Mouse (Mus musculus): ENCODE measurements around the gene Nrl. TPM values are rescaled to one million over a fixed set of nuclear protein-coding genes. Genes with fewer than 3 reads are reported as not detected.

Gene Nrl
- polyA plus RNA-seq, 1 experiment from 2014 or later: not detected

- no peaks in the 10 kb centered on the region for H3K9me3 ChIP-seq (ENCODE audit: control insufficient read depth, low read length)
- H3K36me3 ChIP-seq (ENCODE audit: control insufficient read depth, insufficient read depth, low read length): no peaks in the 10 kb centered on the region
- no peak overlapping the region for H3K9ac ChIP-seq (ENCODE audit: low read length)
- WGBS: 59% methylated on average over 4 of the region's 4 CpGs
- peaks cover 5% of the 10 kb centered on the region; the same call in 1 of the 2 replicates for H3K4me1 ChIP-seq (ENCODE audit: control insufficient read depth, insufficient read depth, low read length)
- no peak for DNase-seq (ENCODE audit: low spot score, missing footprints)
- H3K27ac ChIP-seq (ENCODE audit: low read depth, low read length): no peak overlapping the region
- ATAC-seq (ENCODE audit: low FRiP score): no peak
- no peak overlapping the region for H3K4me2 ChIP-seq
- no peak overlapping the region for H3K4me3 ChIP-seq (ENCODE audit: low read depth, low read length)
- H3K27me3 ChIP-seq (ENCODE audit: control insufficient read depth, insufficient read depth, low read length): peaks cover 4% of the 10 kb centered on the region; the same call in 1 of the 2 replicates
Measured at GRCm38 (mm10) chr14:55519604-55520003, 5.2 kb downstream of the Nrl start.

- Histone ChIP-seq H3K27me3 (ENCODE audit: control insufficient read depth, insufficient read depth, low read length) (peaks cover 4% of the 10 kb centered on the region; the same call in 1 of the 2 replicates), H3K4me1 (ENCODE audit: control insufficient read depth, insufficient read depth, low read length) (peaks cover 5% of the 10 kb centered on the region; the same call in 1 of the 2 replicates), H3K4me2 (no peak overlapping the region), H3K9ac (ENCODE audit: low read length) (no peak overlapping the region), H3K27ac (ENCODE audit: low read depth, low read length) (no peak overlapping the region), H3K4me3 (ENCODE audit: low read depth, low read length) (no peak overlapping the region), H3K36me3 (ENCODE audit: control insufficient read depth, insufficient read depth, low read length) (no peaks in the 10 kb centered on the region), H3K9me3 (ENCODE audit: control insufficient read depth, low read length) (no peaks in the 10 kb centered on the region)
- WGBS: 59% methylated on average over 2 of the region's 2 CpGs
- DNase-seq (ENCODE audit: low spot score, missing footprints) (no peak), ATAC-seq (ENCODE audit: low FRiP score) (peak; percentile 64)
Measured at GRCm38 (mm10) chr14:55518897-55519296, 5.9 kb downstream of the Nrl start.

- ATAC-seq (ENCODE audit: low FRiP score) (no peak), DNase-seq (ENCODE audit: low spot score, missing footprints) (no peak)
- H3K4me1 ChIP-seq (ENCODE audit: control insufficient read depth, insufficient read depth, low read length): peaks cover 5% of the 10 kb centered on the region; the same call in 1 of the 2 replicates
- H3K27me3 ChIP-seq (ENCODE audit: control insufficient read depth, insufficient read depth, low read length): no peaks in the 10 kb centered on the region
- WGBS: 83% methylated on average over 4 of the region's 4 CpGs
- no peak overlapping the region for H3K27ac ChIP-seq (ENCODE audit: low read depth, low read length)
- no peak overlapping the region for H3K4me3 ChIP-seq (ENCODE audit: low read depth, low read length)
- no peaks in the 10 kb centered on the region for H3K9me3 ChIP-seq (ENCODE audit: control insufficient read depth, low read length)
- H3K36me3 ChIP-seq (ENCODE audit: control insufficient read depth, insufficient read depth, low read length): no peaks in the 10 kb centered on the region
- no peak overlapping the region for H3K9ac ChIP-seq (ENCODE audit: low read length)
- no peak overlapping the region for H3K4me2 ChIP-seq
Measured at GRCm38 (mm10) chr14:55515846-55516245, 8.9 kb downstream of the Nrl start.

- H3K4me2 ChIP-seq: no peak overlapping the region
- WGBS: 74% methylated on average over 10 of the region's 10 CpGs
- H3K27me3 ChIP-seq (ENCODE audit: control insufficient read depth, insufficient read depth, low read length): no peaks in the 10 kb centered on the region
- no peak overlapping the region for H3K27ac ChIP-seq (ENCODE audit: low read depth, low read length)
- H3K9ac ChIP-seq (ENCODE audit: low read length): no peak overlapping the region
- no peaks in the 10 kb centered on the region for H3K36me3 ChIP-seq (ENCODE audit: control insufficient read depth, insufficient read depth, low read length)
- H3K4me1 ChIP-seq (ENCODE audit: control insufficient read depth, insufficient read depth, low read length): peaks cover 3% of the 10 kb centered on the region; the same call in 1 of the 2 replicates
- H3K4me3 ChIP-seq (ENCODE audit: low read depth, low read length): no peak overlapping the region
- no peaks in the 10 kb centered on the region for H3K9me3 ChIP-seq (ENCODE audit: control insufficient read depth, low read length)
- DNase-seq (ENCODE audit: low spot score, missing footprints): no peak
- ATAC-seq (ENCODE audit: low FRiP score): no peak
Measured at GRCm38 (mm10) chr14:55513927-55514326, 10.9 kb downstream of the Nrl start.

- Histone ChIP-seq H3K27me3 (ENCODE audit: control insufficient read depth, insufficient read depth, low read length) (no peaks in the 10 kb centered on the region), H3K4me1 (ENCODE audit: control insufficient read depth, insufficient read depth, low read length) (no peaks in the 10 kb centered on the region), H3K9ac (ENCODE audit: low read length) (no peak overlapping the region), H3K27ac (ENCODE audit: low read depth, low read length) (no peak overlapping the region), H3K4me3 (ENCODE audit: low read depth, low read length) (no peak overlapping the region), H3K9me3 (ENCODE audit: control insufficient read depth, low read length) (no peaks in the 10 kb centered on the region), H3K4me2 (no peak overlapping the region), H3K36me3 (ENCODE audit: control insufficient read depth, insufficient read depth, low read length) (no peaks in the 10 kb centered on the region)
- 78% methylated on average over 7 of the region's 7 CpGs for WGBS
- DNase-seq (ENCODE audit: low spot score, missing footprints) (no peak), ATAC-seq (ENCODE audit: low FRiP score) (0 out of 2 replicates have a peak, but pooled peaks have one; percentile 22)
Measured at GRCm38 (mm10) chr14:55511037-55511436, 13.7 kb downstream of the Nrl start.

- Histone ChIP-seq H3K9me3 (ENCODE audit: control insufficient read depth, low read length) (no peaks in the 10 kb centered on the region), H3K4me2 (no peak within 1 kb of the TSS), H3K4me3 (ENCODE audit: low read depth, low read length) (no peak within 1 kb of the TSS), H3K27ac (ENCODE audit: low read depth, low read length) (no peak within 1 kb of the TSS), H3K36me3 (ENCODE audit: control insufficient read depth, insufficient read depth, low read length) (no peaks in the 10 kb centered on the region), H3K4me1 (ENCODE audit: control insufficient read depth, insufficient read depth, low read length) (no peaks in the 10 kb centered on the region), H3K9ac (ENCODE audit: low read length) (no peak within 1 kb of the TSS), H3K27me3 (ENCODE audit: control insufficient read depth, insufficient read depth, low read length) (no peaks in the 10 kb centered on the region)
- DNase-seq (ENCODE audit: low spot score, missing footprints) (peak; percentile 66), ATAC-seq (ENCODE audit: low FRiP score) (no peak)
- 76% methylated on average over 22 of the region's 22 CpGs for WGBS
Measured at GRCm38 (mm10) chr14:55510125-55510731, 14.6 kb downstream of the Nrl start, which contains the start of gene Cpne6. Gene Cpne6 (plus strand): TSS chr14:55510445.

GRCm38 (mm10) chr14:55509540-55509939 is 15.2 kb downstream of the Nrl start:
- 84% methylated on average over 10 of the region's 10 CpGs for WGBS
- Histone ChIP-seq H3K36me3 (ENCODE audit: control insufficient read depth, insufficient read depth, low read length) (no peaks in the 10 kb centered on the region), H3K4me2 (no peak overlapping the region), H3K27me3 (ENCODE audit: control insufficient read depth, insufficient read depth, low read length) (no peaks in the 10 kb centered on the region), H3K9ac (ENCODE audit: low read length) (no peak overlapping the region), H3K4me1 (ENCODE audit: control insufficient read depth, insufficient read depth, low read length) (no peaks in the 10 kb centered on the region), H3K4me3 (ENCODE audit: low read depth, low read length) (no peak overlapping the region), H3K9me3 (ENCODE audit: control insufficient read depth, low read length) (no peaks in the 10 kb centered on the region), H3K27ac (ENCODE audit: low read depth, low read length) (no peak overlapping the region)
- ATAC-seq (ENCODE audit: low FRiP score) (no peak), DNase-seq (ENCODE audit: low spot score, missing footprints) (peak; percentile 51)

- no peak overlapping the region for H3K9ac ChIP-seq (ENCODE audit: low read length)
- no peaks in the 10 kb centered on the region for H3K4me1 ChIP-seq (ENCODE audit: control insufficient read depth, insufficient read depth, low read length)
- H3K36me3 ChIP-seq (ENCODE audit: control insufficient read depth, insufficient read depth, low read length): no peaks in the 10 kb centered on the region
- ATAC-seq (ENCODE audit: low FRiP score): no peak
- H3K9me3 ChIP-seq (ENCODE audit: control insufficient read depth, low read length): no peaks in the 10 kb centered on the region
- peak; percentile 68 for DNase-seq (ENCODE audit: low spot score, missing footprints)
- no peaks in the 10 kb centered on the region for H3K27me3 ChIP-seq (ENCODE audit: control insufficient read depth, insufficient read depth, low read length)
- H3K4me2 ChIP-seq: no peak overlapping the region
- 56% methylated on average over 7 of the region's 7 CpGs for WGBS
- no peak overlapping the region for H3K27ac ChIP-seq (ENCODE audit: low read depth, low read length)
- no peak overlapping the region for H3K4me3 ChIP-seq (ENCODE audit: low read depth, low read length)
Measured at GRCm38 (mm10) chr14:55507801-55508200, 17.0 kb downstream of the Nrl start.

GRCm38 (mm10) chr14:55505612-55506011 is 19.2 kb downstream of the Nrl start:
- Histone ChIP-seq H3K36me3 (ENCODE audit: control insufficient read depth, insufficient read depth, low read length) (no peaks in the 10 kb centered on the region), H3K4me1 (ENCODE audit: control insufficient read depth, insufficient read depth, low read length) (no peaks in the 10 kb centered on the region), H3K4me3 (ENCODE audit: low read depth, low read length) (no peak overlapping the region), H3K9ac (ENCODE audit: low read length) (no peak overlapping the region), H3K4me2 (no peak overlapping the region), H3K9me3 (ENCODE audit: control insufficient read depth, low read length) (no peaks in the 10 kb centered on the region), H3K27me3 (ENCODE audit: control insufficient read depth, insufficient read depth, low read length) (no peaks in the 10 kb centered on the region), H3K27ac (ENCODE audit: low read depth, low read length) (no peak overlapping the region)
- ATAC-seq (ENCODE audit: low FRiP score) (no peak), DNase-seq (ENCODE audit: low spot score, missing footprints) (no peak)
- WGBS: 89% methylated on average over 9 of the region's 9 CpGs

All from midbrain, embryonic 11.5 days (tissue).